24 mouse cellular contexts compared by ENCODE assay signal in the genomic region with DNA sequence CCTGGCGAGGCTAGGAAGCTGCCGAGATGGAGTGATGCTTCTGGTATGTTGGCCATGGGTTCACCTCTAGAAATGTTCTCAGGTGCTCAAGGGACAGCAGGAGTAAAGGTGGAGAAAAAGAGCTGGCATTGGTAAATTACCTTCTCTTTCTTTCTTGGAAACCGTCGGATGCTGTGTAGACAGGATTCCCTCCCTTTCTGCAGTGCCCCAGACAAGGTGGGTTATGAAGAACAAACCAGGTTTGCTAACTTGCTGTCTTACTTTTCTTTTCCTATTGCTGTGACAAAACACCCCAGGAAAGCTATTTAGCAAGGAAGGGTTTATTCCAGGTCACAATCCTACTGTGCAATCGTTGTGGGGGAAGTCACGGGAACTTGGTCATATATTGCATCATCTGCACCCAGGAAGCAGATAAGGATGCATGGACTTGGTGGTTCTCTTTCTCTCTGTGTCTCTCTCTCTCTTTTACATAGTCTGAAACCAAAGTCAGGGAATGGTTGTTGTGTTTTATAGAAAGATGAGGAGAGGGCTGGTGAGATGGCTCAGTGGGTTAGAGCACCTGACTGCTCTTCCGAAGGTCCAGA. TPM values are rescaled to one million over a fixed set of nuclear protein-coding genes. Genes with fewer than 3 reads are reported as not detected.
DNase-seq lines count a peak whose midpoint lies in the region; ATAC-seq lines count a peak whose summit lies in the region.
"Had no signal": no experiment of that assay in that cellular context is flagged by ENCODE, and none has a peak within 500 bp of the region (broad histone marks: within the 10 kb centered on the region; RNA-seq: fewer than 3 reads in every experiment).

No protein-coding gene starts in this region.

- H3K36me3 ChIP-seq in liver, embryonic 16.5 days (ENCODE audit: control insufficient read depth, insufficient read depth): no peaks in the 10 kb centered on the region
- H3K36me3 ChIP-seq: embryonic facial prominence, embryonic 10.5 days; heart, embryonic 12.5 days; hindbrain, embryonic 12.5 days had no signal

- ATAC-seq in liver, embryonic 16.5 days (ENCODE audit: low read depth): peak; percentile 58
- ATAC-seq in monocyte, adult 5-6 weeks (replicated peaks; ENCODE audit: insufficient number of reproducible peaks, low FRiP score, low TSS enrichment, poor library complexity, severe bottlenecking): no peak
- ATAC-seq: forebrain, embryonic 16.5 days had no signal

- peaks cover 4% of the 10 kb centered on the region; the same call in 1 of the 2 replicates for H3K4me1 ChIP-seq in liver, embryonic 16.5 days (ENCODE audit: control insufficient read depth, low read depth, low read length)

- WGBS in liver, embryonic 16.5 days (ENCODE audit: insufficient replicate concordance): 54% methylated on average over 7 of the region's 7 CpGs

- H3K27ac ChIP-seq in liver, embryonic 16.5 days (ENCODE audit: low read length): peak overlapping the region; percentile 75
- H3K27ac ChIP-seq: embryonic facial prominence, embryonic 10.5 days; hindbrain, embryonic 12.5 days; stomach, postnatal 0 days had no signal

- no peak overlapping the region for H3K4me3 ChIP-seq in liver, embryonic 16.5 days (ENCODE audit: low read depth, low read length)
- H3K4me3 ChIP-seq: embryonic facial prominence, embryonic 10.5 days; heart, embryonic 12.5 days; hindbrain, embryonic 12.5 days had no signal

- DNase-seq in heart, adult 11 months: peak; percentile 39
- no peak for DNase-seq in heart, postnatal 25 days (ENCODE audit: low spot score)
- DNase-seq in 3T3-L1 (ENCODE audit: low read depth, low spot score) (peak; percentile 90), adipocyte (ENCODE audit: low spot score) (peak; percentile 91)
- no peak for DNase-seq in retina, embryonic 14.5 days (ENCODE audit: low spot score)
- no peak for DNase-seq in urinary bladder, postnatal 25 days (ENCODE audit: low spot score)
- DNase-seq: adrenal gland, postnatal 36 days; cerebellum, adult 11 months; cerebellum, postnatal 10 days; gastrocnemius, postnatal 10 days; heart, adult 18-20 months; heart, postnatal 10 days; kidney, adult 8-10 months; kidney, postnatal 10 days; lung, adult 2 months; right cerebral cortex, postnatal 14 days; thymus, adult 2 months had no signal

- no peaks in the 10 kb centered on the region for H3K9me3 ChIP-seq in liver, embryonic 16.5 days (replicated peaks; ENCODE audit: control insufficient read depth, low read length)
- H3K9me3 ChIP-seq: embryonic facial prominence, embryonic 10.5 days; heart, embryonic 12.5 days; hindbrain, embryonic 12.5 days had no signal

- no peak overlapping the region for H3K9ac ChIP-seq in liver, embryonic 16.5 days (ENCODE audit: low read depth, low read length)
- H3K9ac ChIP-seq: heart, embryonic 12.5 days; hindbrain, embryonic 12.5 days had no signal

- H3K27me3 ChIP-seq in liver, embryonic 16.5 days (ENCODE audit: control insufficient read depth, insufficient read depth, low read depth, low read length): no peaks in the 10 kb centered on the region
- H3K27me3 ChIP-seq: heart, embryonic 12.5 days; hindbrain, embryonic 12.5 days had no signal

- intact Hi-C loops in heart, postnatal 25 days (cut with DNase I): no loop called here

- H3K4me2 ChIP-seq in liver, embryonic 16.5 days (ENCODE audit: low read depth, low read length): no peak overlapping the region
- H3K4me2 ChIP-seq: hindbrain, embryonic 12.5 days had no signal

RNA-seq across cellular contexts. Expression of gene Cpsf6, which starts 32.8 kb away (rescaled TPM):
- total RNA-seq in heart, postnatal 25 days (2021): 10 to 100 TPM; 27.9 to 35.2 TPM
- polyA plus RNA-seq in liver, embryonic 16.5 days (2015; fragmentation: Nextera tagmentation; extraction: Ambion mirVana): 49.4 and 50.5 TPM in 2 replicates
- total RNA-seq in monocyte, adult 5-6 weeks (2017): 73.2 to 128 TPM (median 73.7 TPM) in 3 replicates

Comparison
In these comparisons a context has a peak if more than half of its experiments do, and no peak if none do; other contexts are left out.
1. DNase-seq: peak in heart, adult 11 months (single experiment), 3T3-L1 (single experiment) and adipocyte (single experiment); none in heart, postnatal 25 days (single experiment), retina, embryonic 14.5 days (single experiment) and urinary bladder, postnatal 25 days (single experiment).